Mouse (Mus musculus) forebrain, embryonic 14.5 days (tissue): Measurements from ENCODE around the gene Mrap. TPM values are rescaled to one million over a fixed set of nuclear protein-coding genes. Genes with fewer than 3 reads are reported as not detected.

Source experiments
- ATAC-seq: fragments of 200-750 bp; cut with Nextera tagmentation; 2 replicates; pipeline ENCODE4 v1.8.0; 2017; ENCODE audit warnings: mild to moderate bottlenecking, moderate library complexity
- DNase-seq: peaks from one replicate; pipeline ENCODE4 v3.0.0-alpha.2; 2015; ENCODE audit warnings: low spot score
- H3K27ac ChIP-seq: fragments of 300-500 bp; sonication (generic); 2 replicates; pipeline ENCODE4 v1.5.1; 2014; ENCODE audit warnings: low read depth, mild to moderate bottlenecking, control low read depth, low read length, moderate library complexity
- H3K27me3 ChIP-seq: fragments of 300-500 bp; sonication (generic); replicated peaks from 2 replicates; pipeline ENCODE4 v1.6.1; 2014; ENCODE audit warnings: low read length, control low read depth, mixed read lengths; ENCODE audit not compliant: control insufficient read depth, insufficient read depth
- H3K36me3 ChIP-seq: fragments of 300-500 bp; sonication (generic); 2 replicates; pipeline ENCODE4 v1.6.1; 2014; ENCODE audit warnings: low read length, control low read depth; ENCODE audit not compliant: control insufficient read depth, insufficient read depth
- H3K4me1 ChIP-seq: fragments of 300-500 bp; sonication (generic); 2 replicates; pipeline ENCODE4 v1.6.1; 2014; ENCODE audit warnings: antibody characterized with exemption, low read length, control low read depth; ENCODE audit not compliant: control insufficient read depth, insufficient read depth
- H3K4me2 ChIP-seq: fragments of 300-500 bp; sonication (generic); 2 replicates; pipeline ENCODE4 v1.6.1; 2014; ENCODE audit warnings: mild to moderate bottlenecking, control low read depth, low read length
- H3K4me3 ChIP-seq: fragments of 300-500 bp; sonication (generic); 2 replicates; pipeline ENCODE4 v1.5.1; 2014; ENCODE audit warnings: low read depth, low read length, control low read depth
- H3K9ac ChIP-seq: fragments of 300-500 bp; sonication (generic); 2 replicates; pipeline ENCODE4 v1.6.1; 2014; ENCODE audit warnings: mild to moderate bottlenecking, low read length, control low read depth, moderate library complexity
- H3K9me3 ChIP-seq: fragments of 300-500 bp; sonication (generic); replicated peaks from 2 replicates; pipeline ENCODE4 v1.6.1; 2016; ENCODE audit warnings: low read length, control low read depth, mixed read lengths; ENCODE audit not compliant: control insufficient read depth
- WGBS: fragments of 180-500 bp; shearing (Covaris S2); extraction: QIAGEN DNeasy Blood & Tissue Kit; methylation state at CpG from one replicate; pipeline ENCODE4 v1.1.7; 2014; 5-methylcytosine and 5-hydroxymethylcytosine counted together
- polyA plus RNA-seq: library from polyadenylated mRNA; unstranded; fragments of >200 nt; fragmentation: Nextera tagmentation; extraction: Ambion mirVana; gene quantifications from 2 replicates; pipeline ENCODE4 v1.2.1, GENCODE M21; 2014

The Mrap gene
- polyA plus RNA-seq, 1 experiment from 2014 or later = 0.23 TPM

DNA sequence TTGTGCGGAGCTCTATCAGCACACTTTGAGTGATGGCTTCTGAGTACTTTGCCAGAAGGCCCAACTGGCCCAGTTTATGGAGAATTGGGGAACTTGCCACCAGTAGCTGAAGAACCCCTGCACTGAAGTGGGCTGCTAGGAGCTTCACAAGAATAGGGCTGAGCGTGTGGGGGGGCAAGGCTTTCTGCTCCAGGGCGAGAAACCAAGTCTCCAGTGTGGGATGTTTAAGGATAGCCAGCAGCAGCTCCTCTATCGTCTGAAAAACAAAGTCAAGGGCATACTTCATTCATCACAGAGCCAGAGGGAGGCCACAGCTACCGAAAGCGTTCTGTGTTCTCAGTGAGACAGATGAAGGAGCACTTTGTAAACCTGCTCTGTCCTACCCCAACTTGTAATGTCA, 36.6 kb downstream of the Mrap start:
- Histone ChIP-seq H3K27me3 (no peaks in the 10 kb centered on the region), H3K27ac (no peak overlapping the region), H3K9me3 (no peaks in the 10 kb centered on the region), H3K4me2 (no peak overlapping the region), H3K4me1 (no peaks in the 10 kb centered on the region), H3K4me3 (no peak overlapping the region), H3K36me3 (peaks cover 80% of the 10 kb centered on the region), H3K9ac (no peak overlapping the region)
- ATAC-seq = no peak
- no peak for DNase-seq
- whole genome bisulfite sequencing = 93% methylated on average over 6 of the region's 6 CpGs

DNA sequence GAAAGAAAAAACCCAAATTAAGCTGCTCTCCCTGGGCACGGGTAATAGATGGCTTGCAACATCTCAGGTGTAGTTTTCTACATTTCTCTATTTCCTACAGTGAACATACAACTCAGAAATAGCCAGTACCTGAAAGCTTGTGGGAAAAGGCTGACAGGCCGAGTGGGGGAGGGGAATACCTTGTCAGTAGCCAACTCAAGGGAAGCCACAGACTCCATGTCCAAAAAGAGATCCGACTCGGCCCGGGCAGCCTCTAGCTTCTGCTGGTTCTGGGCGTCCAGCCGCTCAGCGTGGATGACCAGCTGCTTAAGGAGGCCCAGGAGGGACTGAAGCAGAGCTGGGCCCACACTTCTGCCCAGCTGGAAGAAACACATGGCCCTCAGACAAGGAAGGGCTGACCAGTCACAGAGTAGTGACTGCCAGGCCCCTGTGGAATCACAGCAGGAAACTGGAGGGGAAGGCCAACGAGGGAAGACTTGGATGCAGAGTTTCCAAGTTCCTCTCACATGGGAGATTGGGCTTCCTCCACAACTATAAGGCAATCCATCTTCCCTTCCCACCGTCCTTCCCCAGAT, 38.0 kb downstream of the Mrap start:
- Histone ChIP-seq H3K4me2 (no peak overlapping the region), H3K27me3 (no peaks in the 10 kb centered on the region), H3K4me3 (no peak overlapping the region), H3K9me3 (no peaks in the 10 kb centered on the region), H3K9ac (no peak overlapping the region), H3K4me1 (no peaks in the 10 kb centered on the region), H3K27ac (no peak overlapping the region), H3K36me3 (peaks cover 91% of the 10 kb centered on the region)
- 90% methylated on average over 10 of the region's 10 CpGs for WGBS
- ATAC-seq (no peak), DNase-seq (no peak)

DNA sequence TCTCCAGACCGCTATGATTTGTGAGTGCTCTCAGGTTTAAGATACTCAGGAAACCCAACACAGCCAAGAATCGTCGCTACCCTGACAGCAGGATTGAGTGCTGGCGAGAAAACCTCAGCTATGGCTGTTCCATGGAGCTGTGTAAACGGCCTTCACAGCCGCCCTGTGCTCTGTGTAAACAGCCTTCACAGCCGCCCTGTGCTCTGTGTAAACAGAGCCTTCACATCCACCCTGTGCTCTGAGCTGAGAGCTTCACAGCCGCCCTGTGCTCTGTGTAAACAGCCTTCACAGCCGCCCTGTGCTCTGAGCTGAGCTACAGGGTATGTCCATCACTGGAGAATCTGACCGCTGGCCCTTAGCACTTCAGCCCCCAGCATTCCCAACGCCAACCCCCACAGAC, 41.8 kb downstream of the Mrap start:
- no peaks in the 10 kb centered on the region for H3K27me3 ChIP-seq
- H3K4me3 ChIP-seq = no peak overlapping the region
- WGBS = 89% methylated on average over 11 of the region's 11 CpGs
- ATAC-seq (no peak), DNase-seq (no peak)
- no peak overlapping the region for H3K27ac ChIP-seq
- no peak overlapping the region for H3K9ac ChIP-seq
- H3K4me2 ChIP-seq = no peak overlapping the region
- no peaks in the 10 kb centered on the region for H3K4me1 ChIP-seq
- H3K36me3 ChIP-seq = peaks cover 87% of the 10 kb centered on the region
- no peaks in the 10 kb centered on the region for H3K9me3 ChIP-seq

DNA sequence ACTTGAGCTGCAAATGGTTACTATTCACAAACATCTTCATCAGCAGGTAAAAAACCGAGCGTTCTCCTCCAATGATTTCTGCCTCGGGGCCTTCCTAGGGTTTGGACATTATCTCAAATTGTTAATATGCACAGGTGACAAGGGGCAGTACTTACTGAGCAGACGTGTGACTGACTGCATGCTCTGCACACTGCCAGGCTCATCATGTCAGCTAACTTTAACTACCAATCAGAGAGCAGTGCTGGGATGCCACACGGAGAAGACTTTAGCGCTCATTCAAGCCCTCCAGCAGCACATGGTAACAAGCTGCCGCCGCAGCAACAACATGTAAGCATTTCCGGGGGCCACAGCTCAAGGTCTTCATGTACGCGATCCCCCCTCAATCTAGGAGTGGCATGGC, 45.3 kb downstream of the Mrap start:
- H3K9me3 ChIP-seq = no peaks in the 10 kb centered on the region
- peaks cover 95% of the 10 kb centered on the region for H3K36me3 ChIP-seq
- no peak overlapping the region for H3K4me3 ChIP-seq
- H3K4me1 ChIP-seq = no peaks in the 10 kb centered on the region
- ATAC-seq (no peak), DNase-seq (no peak)
- WGBS = 92% methylated on average over 11 of the region's 11 CpGs
- no peaks in the 10 kb centered on the region for H3K27me3 ChIP-seq
- no peak overlapping the region for H3K9ac ChIP-seq
- no peak overlapping the region for H3K27ac ChIP-seq
- no peak overlapping the region for H3K4me2 ChIP-seq

DNA sequence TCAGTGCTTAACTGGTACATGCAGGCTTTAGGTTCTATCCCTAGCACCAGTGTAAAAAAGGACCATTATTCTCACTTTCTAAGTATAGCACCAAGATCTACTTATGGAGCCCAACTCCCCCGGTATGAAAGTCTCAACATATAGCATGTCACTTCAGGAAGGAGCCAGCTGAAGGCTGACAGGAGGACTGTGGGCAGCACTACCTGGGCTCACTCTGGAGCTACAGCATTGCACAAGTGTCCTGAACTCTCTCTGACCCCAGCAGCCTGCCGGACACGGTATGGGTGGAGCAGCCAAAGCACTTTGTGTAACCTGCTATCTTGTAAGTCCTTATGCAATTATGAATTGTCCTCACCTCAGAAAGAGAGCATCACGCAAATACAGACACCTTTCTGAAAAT, 47.2 kb downstream of the Mrap start:
- H3K4me1 ChIP-seq = no peaks in the 10 kb centered on the region
- H3K4me3 ChIP-seq = no peak overlapping the region
- no peak overlapping the region for H3K4me2 ChIP-seq
- ATAC-seq (no peak), DNase-seq (no peak)
- H3K9me3 ChIP-seq = no peaks in the 10 kb centered on the region
- H3K9ac ChIP-seq = no peak overlapping the region
- no peak overlapping the region for H3K27ac ChIP-seq
- H3K27me3 ChIP-seq = no peaks in the 10 kb centered on the region
- peaks cover 94% of the 10 kb centered on the region for H3K36me3 ChIP-seq
- 90% methylated on average over 4 of the region's 4 CpGs for WGBS

DNA sequence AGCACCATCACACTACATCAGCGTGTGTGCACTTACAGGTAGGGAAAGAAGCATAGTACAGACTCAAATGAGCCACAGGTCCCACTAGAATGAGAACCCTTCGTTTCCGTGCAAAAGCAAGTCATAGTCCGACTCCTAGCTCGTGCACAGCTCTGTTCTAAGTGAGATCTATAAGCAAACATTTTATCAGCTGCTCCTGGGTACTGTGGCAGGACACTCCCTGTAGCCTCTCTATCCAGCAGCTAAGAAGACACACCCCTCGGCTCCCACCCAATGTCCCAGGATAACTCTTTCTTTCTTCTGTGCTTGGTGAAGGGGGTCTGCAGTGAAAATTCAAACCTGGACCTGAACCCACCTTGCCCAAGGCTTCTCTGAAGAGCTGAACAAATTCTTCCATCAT, 50.6 kb downstream of the Mrap start:
- H3K9me3 ChIP-seq = no peaks in the 10 kb centered on the region
- H3K4me1 ChIP-seq = no peaks in the 10 kb centered on the region
- H3K4me2 ChIP-seq = no peak overlapping the region
- no peak for DNase-seq
- no peak for ATAC-seq
- no peaks in the 10 kb centered on the region for H3K27me3 ChIP-seq
- H3K36me3 ChIP-seq = peaks cover 97% of the 10 kb centered on the region
- H3K27ac ChIP-seq = no peak overlapping the region
- 95% methylated on average over 6 of the region's 6 CpGs for WGBS
- no peak overlapping the region for H3K9ac ChIP-seq
- no peak overlapping the region for H3K4me3 ChIP-seq

DNA sequence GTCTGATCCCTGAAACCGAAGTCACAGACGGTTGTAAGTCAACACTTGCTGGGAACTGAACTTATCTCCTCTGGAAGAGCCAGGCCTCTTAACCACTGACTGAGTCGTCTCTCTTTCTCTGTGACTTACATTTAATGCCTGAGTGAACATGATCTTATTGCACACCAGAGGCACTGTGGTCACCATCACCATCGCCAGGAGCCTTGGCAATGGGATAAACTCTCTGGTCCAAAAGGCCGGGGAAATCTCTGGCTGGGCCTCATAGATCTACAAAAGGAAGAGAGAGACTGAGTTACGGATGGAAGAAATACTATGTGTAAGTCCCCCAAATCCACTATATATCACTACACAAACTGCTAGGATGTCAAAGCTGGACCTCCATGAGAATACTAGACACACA, 52.9 kb downstream of the Mrap start:
- Histone ChIP-seq H3K4me2 (no peak overlapping the region), H3K36me3 (peaks cover 96% of the 10 kb centered on the region), H3K9ac (no peak overlapping the region), H3K4me1 (no peaks in the 10 kb centered on the region), H3K27me3 (no peaks in the 10 kb centered on the region), H3K4me3 (no peak overlapping the region), H3K9me3 (no peaks in the 10 kb centered on the region), H3K27ac (no peak overlapping the region)
- DNase-seq (no peak), ATAC-seq (no peak)
- 89% methylated on average over 6 of the region's 6 CpGs for WGBS

DNA sequence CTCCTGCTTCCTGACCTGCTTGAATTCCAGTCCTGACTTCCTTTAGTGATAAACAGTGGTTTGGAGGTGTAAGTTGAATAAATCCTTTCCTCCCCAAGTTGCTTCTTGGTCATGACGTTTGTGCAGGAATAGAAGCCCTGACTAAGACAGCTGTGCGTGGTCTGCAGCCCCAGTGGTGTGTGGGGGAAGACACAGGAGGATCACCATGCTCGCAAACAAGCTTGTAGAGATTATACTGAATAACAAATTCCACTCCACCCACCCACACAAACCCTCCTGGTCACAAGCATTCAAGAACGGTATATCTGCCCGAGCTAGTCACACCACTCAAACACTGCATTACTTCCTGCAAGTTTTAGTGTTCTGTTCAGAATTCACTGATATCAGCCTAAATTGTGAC, 54.1 kb downstream of the Mrap start:
- DNase-seq (no peak), ATAC-seq (no peak)
- peaks cover 90% of the 10 kb centered on the region for H3K36me3 ChIP-seq
- WGBS = 89% methylated on average over 5 of the region's 5 CpGs
- H3K4me3 ChIP-seq = no peak overlapping the region
- H3K4me1 ChIP-seq = no peaks in the 10 kb centered on the region
- H3K27me3 ChIP-seq = no peaks in the 10 kb centered on the region
- no peaks in the 10 kb centered on the region for H3K9me3 ChIP-seq
- H3K27ac ChIP-seq = no peak overlapping the region
- H3K9ac ChIP-seq = no peak overlapping the region
- no peak overlapping the region for H3K4me2 ChIP-seq

DNA sequence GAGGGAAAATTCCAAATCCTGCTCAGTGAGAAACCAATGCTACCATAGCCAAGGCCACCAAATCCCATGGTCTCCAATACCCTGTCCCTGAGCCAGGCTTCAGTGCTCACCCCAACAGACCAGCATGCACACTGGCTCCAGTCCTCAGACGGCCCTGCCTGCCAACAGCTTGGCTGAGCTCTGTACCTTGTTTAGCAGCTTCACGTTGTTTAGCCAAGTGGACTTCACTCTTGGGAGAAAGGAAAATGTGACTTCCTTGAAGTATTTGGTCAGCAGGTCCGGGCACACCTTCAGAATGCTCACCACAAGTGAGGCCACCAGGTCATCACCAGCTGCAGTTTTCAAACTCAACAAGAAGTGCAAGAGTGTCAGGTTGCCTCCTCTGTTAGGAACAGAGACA, 54.5 kb downstream of the Mrap start:
- DNase-seq = no peak
- no peak for ATAC-seq
- H3K9ac ChIP-seq = no peak overlapping the region
- H3K4me2 ChIP-seq = no peak overlapping the region
- peaks cover 90% of the 10 kb centered on the region for H3K36me3 ChIP-seq
- H3K27ac ChIP-seq = no peak overlapping the region
- no peak overlapping the region for H3K4me3 ChIP-seq
- H3K27me3 ChIP-seq = no peaks in the 10 kb centered on the region
- WGBS = 95% methylated on average over 3 of the region's 3 CpGs
- H3K9me3 ChIP-seq = no peaks in the 10 kb centered on the region
- no peaks in the 10 kb centered on the region for H3K4me1 ChIP-seq
